Mouse (Mus musculus) retina, embryonic 14.5 days (tissue): ENCODE results near the gene Itpkc.
A peak's percentile ranks its signal among the peaks of the same experiment; 100 is the strongest.

Experiments
- DNase-seq: peaks from one replicate; pipeline ENCODE4 v3.0.0-alpha.2; 2015; ENCODE audit warnings: low spot score

Itpkc gene

DNA sequence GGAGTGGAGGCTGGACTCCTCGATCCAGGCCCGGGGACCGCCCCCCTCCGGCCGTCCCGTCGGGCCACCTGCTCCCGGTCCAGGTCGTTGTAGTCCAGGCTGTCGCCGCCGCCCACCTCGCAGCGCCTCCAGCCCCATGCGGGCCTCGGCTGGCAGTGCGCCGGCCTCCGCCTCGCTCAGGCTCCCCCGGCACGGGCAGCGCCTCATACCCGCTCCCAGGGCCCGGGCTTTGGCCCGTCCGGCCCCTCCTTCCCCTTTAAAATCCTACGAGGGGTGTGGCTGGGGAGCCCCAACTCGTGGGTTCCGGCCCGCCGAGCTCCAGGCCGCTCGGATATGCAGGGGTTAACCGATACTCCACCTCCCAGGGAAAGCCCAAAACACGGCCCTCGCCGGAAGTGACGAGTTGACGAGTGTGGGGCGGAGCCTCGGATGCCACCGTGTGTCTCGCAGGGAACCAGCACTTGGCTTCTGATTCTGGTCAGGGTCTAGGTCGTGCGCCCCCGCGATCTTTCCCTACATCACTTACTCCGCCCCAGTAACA is at the start of gene Itpkc:
Gene Itpkc (minus strand): TSS at position 381 of the 541 bp plus-strand sequence.
- peak; percentile 94 for DNase-seq

GRCm38 (mm10) chr7:27277191-27277590 is 48.7 kb upstream of the Itpkc start:
- no peak for DNase-seq

- no peak for DNase-seq
Measured at GRCm38 (mm10) chr7:27276021-27276420, 47.6 kb upstream of the Itpkc start.

- no peak for DNase-seq
Measured at GRCm38 (mm10) chr7:27274916-27275315, 46.5 kb upstream of the Itpkc start.

DNA sequence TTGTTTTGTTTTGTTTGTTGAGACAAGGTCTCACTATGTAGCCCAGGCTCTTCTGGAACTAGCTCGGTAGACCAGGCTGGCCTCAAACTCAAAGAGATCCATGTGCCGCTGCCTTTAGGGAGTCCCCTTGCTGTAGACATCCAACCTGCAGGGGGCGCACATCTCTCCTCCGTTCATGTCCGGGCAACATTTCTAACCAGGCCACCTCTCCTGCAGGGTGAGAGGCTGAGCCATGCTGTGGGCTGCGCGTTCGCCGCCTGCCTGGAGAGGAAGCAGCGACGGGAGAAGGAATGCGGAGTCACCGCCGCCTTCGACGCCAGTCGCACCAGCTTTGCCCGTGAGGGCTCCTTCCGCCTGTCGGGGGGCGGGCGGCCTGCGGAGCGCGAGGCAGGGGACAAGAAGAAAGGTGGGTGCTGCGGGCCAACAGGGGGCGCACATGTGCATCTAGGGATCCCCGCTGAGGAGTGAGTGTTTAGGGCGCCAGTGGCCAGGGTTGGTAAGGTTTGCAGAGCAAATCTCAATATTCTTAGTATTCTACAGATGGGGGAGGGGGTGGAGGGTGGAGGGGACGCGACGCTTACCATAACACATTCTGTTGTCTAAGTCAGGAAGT is 45.4 kb upstream of the Itpkc start:
- DNase-seq = peak; percentile 51

GRCm38 (mm10) chr7:27271423-27271822 is 43.0 kb upstream of the Itpkc start:
- no peak for DNase-seq

DNA sequence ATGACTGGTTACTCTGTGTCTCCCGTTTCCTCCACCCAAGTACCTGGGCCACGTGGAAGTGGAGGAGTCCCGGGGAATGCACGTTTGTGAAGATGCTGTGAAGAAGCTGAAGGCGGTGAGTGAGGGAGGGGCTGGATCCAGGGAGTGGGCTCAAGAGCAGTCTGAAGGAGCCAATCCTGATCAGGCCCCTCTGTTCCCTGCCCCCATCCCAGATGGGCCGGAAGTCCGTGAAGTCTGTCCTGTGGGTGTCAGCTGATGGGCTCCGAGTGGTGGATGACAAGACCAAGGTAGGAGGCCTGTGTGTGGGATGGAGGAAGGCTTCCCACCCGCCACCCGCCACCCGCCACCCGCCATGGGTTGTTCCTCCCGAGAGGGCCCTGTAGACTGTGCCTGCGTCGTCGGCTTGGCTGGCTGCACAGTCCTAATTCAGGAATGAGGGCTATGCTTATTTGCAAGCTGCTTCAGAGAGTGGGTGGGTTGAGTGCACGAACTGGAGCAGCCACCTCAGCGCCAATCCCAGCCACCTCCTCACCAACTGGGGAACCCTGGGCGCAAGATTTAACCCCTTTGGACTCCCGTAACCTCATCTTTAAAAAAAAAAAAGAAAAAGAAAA is 38.2 kb upstream of the Itpkc start:
- DNase-seq = no peak

DNA sequence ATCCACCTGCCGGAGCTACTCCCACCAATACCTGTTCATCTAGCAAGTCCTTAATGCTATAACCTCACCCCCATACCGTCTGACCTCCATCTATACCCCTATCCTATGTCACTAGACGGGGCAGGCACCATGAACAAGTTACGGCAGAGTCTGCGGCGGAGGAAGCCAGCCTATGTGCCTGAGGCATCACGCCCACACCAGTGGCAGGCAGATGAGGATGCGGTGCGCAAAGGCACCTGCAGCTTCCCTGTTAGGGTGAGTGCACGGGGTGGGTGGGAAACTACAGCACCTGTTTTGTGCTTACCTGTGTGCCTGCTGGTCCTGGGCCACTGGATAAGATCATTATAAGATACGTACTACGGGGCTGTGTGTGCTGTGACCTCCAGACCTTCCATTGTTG is 36.3 kb upstream of the Itpkc start:
- no peak for DNase-seq

DNA sequence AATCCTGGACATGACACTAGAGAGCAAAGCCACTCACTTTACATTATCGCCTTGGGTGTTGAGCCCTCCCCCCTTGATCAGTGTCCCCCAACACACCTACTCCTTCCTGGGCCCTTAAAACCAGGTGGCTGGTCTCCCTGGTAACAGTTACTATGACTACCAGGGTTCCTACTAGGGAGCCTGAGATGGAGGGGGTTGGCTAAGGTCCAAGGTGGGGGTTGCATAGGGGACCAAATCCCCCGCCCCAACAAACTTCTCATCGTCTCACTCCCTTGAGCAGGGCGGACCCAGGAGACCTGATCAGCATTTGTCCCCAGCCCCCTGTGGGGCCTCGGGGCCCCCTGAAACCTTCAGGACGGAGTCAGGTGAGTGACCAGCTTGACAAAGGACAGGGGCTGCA is 33.4 kb upstream of the Itpkc start:
- DNase-seq = no peak

DNA sequence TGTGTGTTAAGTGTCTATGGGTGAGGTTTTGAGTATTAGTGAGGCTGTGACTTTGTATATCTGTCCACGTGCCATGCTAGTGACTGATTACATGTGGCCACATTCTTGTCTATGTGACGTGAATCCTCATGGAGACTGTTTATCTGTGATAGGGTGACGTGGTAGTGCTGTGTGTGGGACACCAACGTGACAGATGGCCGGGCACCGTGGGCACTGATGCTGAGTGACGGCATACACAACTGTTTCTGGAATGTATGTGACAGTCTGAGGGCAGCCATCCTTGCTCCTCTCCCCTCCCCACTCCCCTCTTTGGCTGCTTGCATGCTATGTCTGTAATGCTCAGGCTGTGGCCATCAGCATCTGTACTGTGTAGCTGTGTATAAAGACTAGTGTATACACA is 32.4 kb upstream of the Itpkc start:
- no peak for DNase-seq

DNA sequence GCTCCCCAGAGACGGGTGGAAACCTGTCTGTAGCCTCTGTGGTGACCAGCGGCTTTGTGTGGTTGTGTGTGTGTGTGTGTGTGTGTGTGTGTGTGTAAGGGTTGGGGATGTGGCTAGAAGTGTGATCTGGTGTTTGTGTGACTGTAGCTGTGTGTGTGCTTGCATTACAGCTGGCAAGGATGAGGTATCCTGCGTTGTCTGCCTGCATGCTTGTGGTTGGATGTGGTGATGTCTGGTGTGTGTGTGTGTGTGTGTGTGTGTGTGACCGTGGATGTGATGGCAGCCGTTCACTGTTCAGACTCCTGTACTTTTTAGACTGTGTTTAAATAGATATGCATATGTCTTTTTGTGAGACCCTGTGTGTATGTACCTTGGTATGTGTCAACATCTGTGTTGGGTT is 31.3 kb upstream of the Itpkc start:
- peak; percentile 20 for DNase-seq

GRCm38 (mm10) chr7:27259271-27259721 is 30.8 kb upstream of the Itpkc start:
- peak; percentile 49 for DNase-seq

GRCm38 (mm10) chr7:27258205-27258899 is 29.9 kb upstream of the Itpkc start, which contains the start of gene Numbl:
Gene Numbl (plus strand): TSS chr7:27258433.
- DNase-seq = peak; percentile 95

- DNase-seq = peak; percentile 63
Measured at GRCm38 (mm10) chr7:27257852-27258204, 29.4 kb upstream of the Itpkc start.

DNA sequence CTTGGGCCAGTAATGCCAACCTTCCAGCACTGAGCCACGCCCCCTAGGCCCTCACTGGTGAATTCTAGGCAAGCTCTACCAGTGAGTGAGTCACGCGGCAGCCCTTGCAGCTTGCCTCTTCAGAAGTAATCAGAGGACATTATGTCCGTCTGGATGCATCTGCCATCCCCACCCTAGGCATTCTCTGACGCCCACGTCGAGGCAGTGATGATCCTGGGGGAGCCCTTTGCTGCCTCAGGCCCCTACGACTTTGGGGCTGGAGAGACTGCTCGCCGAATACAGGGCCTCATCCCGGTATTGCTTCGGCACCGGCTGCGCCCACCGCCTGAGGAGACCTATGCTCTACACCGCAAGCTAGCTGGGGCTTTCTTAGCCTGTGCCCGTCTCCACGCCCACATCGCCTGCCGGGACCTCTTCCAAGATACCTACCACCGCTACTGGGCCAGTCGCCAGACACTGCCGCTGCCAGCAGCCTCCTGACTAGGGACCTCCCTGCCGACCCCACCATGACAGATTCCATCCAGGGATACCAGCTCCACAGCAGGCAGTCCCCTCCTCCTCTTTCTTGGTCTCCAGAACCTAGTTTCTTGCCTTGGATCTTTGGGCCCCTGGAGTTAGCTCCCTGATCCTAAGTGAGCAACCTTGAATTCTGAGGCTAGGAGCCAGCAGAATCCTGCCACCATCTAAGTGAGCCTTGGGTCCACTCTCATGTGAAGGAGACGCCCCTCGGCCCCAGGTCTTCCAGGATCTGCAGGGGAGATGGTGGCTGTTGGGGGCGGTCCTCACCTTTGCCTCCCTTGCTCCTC is 28.8 kb upstream of the Itpkc start:
- peak; percentile 72 for DNase-seq

GRCm38 (mm10) chr7:27255721-27256120 is 27.3 kb upstream of the Itpkc start:
- no peak for DNase-seq

GRCm38 (mm10) chr7:27251946-27252345 is 23.5 kb upstream of the Itpkc start:
- no peak for DNase-seq

GRCm38 (mm10) chr7:27249928-27250327 is 21.5 kb upstream of the Itpkc start:
- DNase-seq = no peak

GRCm38 (mm10) chr7:27249146-27249545 is 20.7 kb upstream of the Itpkc start:
- peak; percentile 64 for DNase-seq

GRCm38 (mm10) chr7:27244088-27244487 is 15.6 kb upstream of the Itpkc start:
- peak; percentile 55 for DNase-seq

DNA sequence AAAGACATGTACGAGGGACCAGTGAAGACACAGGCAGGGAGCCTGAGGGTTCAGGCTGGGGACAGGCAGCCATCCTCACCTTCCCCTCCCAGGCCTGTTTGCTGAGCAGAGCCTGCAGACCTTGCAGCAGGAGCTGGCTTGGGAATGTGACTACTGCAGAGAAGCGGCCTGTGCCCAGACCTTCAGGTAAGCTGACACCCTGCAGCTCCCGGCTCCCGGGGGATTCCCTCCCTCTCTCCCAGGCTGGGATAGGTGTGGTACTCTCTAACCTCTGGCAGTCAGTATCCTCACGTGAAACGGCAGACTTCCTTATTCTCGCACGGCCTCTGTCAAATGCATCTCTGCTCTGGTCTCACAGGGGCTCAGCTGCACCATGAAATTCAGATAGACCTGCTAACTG is 14.8 kb upstream of the Itpkc start:
- no peak for DNase-seq

DNA sequence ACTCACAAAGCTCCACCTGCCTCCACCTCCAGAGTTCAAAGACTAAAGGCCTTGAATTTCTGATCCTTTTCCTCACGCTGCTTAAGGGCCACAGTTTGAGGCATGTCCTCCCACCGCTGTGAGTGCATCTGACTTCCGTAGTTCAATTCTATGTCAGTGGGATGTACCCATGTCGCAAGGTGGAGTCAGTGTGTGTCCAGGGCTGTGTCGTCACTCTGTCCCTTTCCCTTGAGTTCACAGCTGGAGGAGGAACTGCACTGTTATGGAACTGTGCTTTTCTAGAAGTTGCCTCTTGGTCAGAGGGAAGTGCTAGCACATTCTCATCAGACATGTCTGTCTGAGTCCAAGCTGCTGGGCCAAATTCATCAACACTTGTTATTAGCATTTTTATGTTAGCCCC is 10.1 kb upstream of the Itpkc start:
- DNase-seq = no peak
